Mouse (Mus musculus) spleen, postnatal 10 days (tissue): ENCODE data around the gene Sun2.

Experiments used
- DNase-seq, 2 experiments: peaks; one replicate each; pipeline ENCODE4 v3.0.0; 2021 to 2022; ENCODE audit warnings: low spot score in 2 of 2

Sun2 gene

GRCm38 (mm10) chr15:79687175-79687574, 55.2 kb downstream of the Sun2 start:
- DNase-seq: no peak

GRCm38 (mm10) chr15:79686046-79686869, 56.1 kb downstream of the Sun2 start:
- DNase-seq: peak in 1 of 2 experiments; percentile 34

GRCm38 (mm10) chr15:79685141-79685641, 57.1 kb downstream of the Sun2 start:
- peak in 1 of 2 experiments; percentile 28 for DNase-seq

GRCm38 (mm10) chr15:79684616-79685015, 57.7 kb downstream of the Sun2 start:
- no peak for DNase-seq

GRCm38 (mm10) chr15:79683707-79684465, 58.5 kb downstream of the Sun2 start:
- no peak for DNase-seq

- no peak for DNase-seq
Measured at GRCm38 (mm10) chr15:79683146-79683545, 59.2 kb downstream of the Sun2 start.

GRCm38 (mm10) chr15:79681973-79682372, 60.4 kb downstream of the Sun2 start:
- no peak for DNase-seq

- no peak for DNase-seq
Measured at GRCm38 (mm10) chr15:79677936-79678335, 64.4 kb downstream of the Sun2 start.
